Mouse (Mus musculus): ENCODE data around the gene Zmynd12.

GRCm38 (mm10) chr4:119450436-119450835 is 27.8 kb downstream of the Zmynd12 start:
- TF ChIP-seq CTCF (IDR thresholded peaks at IDR 0.05; ENCODE audit: borderline replicate concordance, extremely low read depth, insufficient read depth, insufficient read length) (no peak), POLR2A (IDR thresholded peaks at IDR 0.05; ENCODE audit: borderline replicate concordance, extremely low read depth, insufficient read depth, insufficient read length, poor library complexity, severe bottlenecking) (no peak)

Data from brain, embryonic 14.5 days (tissue).